Mouse (Mus musculus) layer of hippocampus, adult 2 months (tissue): ENCODE measurements at regions not wholly inside any gene's neighbourhood (a gene's known extent, or its start where the extent isn't known, plus 50 kb on each side); places are given as distances from the start of the nearest gene placed in this dataset.

Source experiments
- DNase-seq, 2 experiments: peaks; one replicate each; pipeline ENCODE4 v3.0.0; 2022; ENCODE audit warnings: low spot score in 2 of 2
- H3K27ac ChIP-seq: fragments of 200-600 bp; 2 replicates; pipeline ENCODE4 v1.8.1; 2022
- H3K4me3 ChIP-seq: fragments of 200-600 bp; 2 replicates; pipeline ENCODE4 v1.8.1; 2022; ENCODE audit warnings: mild to moderate bottlenecking
- CTCF ChIP-seq: fragments of 200-600 bp; conservative IDR thresholded peaks from 2 replicates; pipeline ENCODE4 v1.8.1; 2022; ENCODE audit warnings: antibody characterized with exemption, mild to moderate bottlenecking, moderate library complexity

- Histone ChIP-seq H3K27ac (no peak overlapping the region), H3K4me3 (no peak overlapping the region)
- DNase-seq: no peak
- TF ChIP-seq CTCF: no peak
Observed at GRCm38 (mm10) chr5:46005631-46006030, 148.2 kb upstream of the Lcorl start.

GRCm38 (mm10) chr5:46002011-46002410 is 144.6 kb upstream of the Lcorl start:
- Histone ChIP-seq H3K27ac (no peak overlapping the region), H3K4me3 (no peak overlapping the region)
- no peak for DNase-seq
- no peak for TF ChIP-seq CTCF

GRCm38 (mm10) chr5:45957766-45958165 is 100.4 kb upstream of the Lcorl start:
- Histone ChIP-seq H3K27ac (no peak overlapping the region), H3K4me3 (no peak overlapping the region)
- no peak for TF ChIP-seq CTCF
- peak; percentile 53 to 76 for DNase-seq

DNA sequence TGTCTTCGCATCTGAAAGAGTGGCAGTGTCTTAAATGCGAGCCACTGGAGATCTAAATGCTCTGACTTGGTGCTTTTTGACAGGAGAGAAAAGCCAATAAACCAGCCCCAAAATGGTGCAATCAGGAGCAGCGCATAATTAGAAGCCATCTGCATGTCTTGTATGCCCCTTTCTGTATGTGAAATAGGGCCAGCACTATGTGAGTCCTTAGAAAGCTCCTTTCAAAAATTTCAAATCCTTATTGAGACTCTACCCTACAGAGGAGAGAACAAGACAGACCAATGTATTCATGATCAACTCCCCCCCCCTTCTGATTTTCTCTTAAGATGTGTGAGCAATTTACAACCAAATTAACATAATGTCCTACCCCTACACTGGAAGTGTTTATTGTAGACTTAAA is 86.6 kb upstream of the Lcorl start:
- no peak for TF ChIP-seq CTCF
- H3K4me3 ChIP-seq: no peak overlapping the region
- DNase-seq: no peak
- no peak overlapping the region for H3K27ac ChIP-seq

- no peak for DNase-seq
- no peak overlapping the region for H3K4me3 ChIP-seq
- TF ChIP-seq CTCF: no peak
- no peak overlapping the region for H3K27ac ChIP-seq
Observed at GRCm38 (mm10) chr5:45932970-45933369, 75.6 kb upstream of the Lcorl start.

DNA sequence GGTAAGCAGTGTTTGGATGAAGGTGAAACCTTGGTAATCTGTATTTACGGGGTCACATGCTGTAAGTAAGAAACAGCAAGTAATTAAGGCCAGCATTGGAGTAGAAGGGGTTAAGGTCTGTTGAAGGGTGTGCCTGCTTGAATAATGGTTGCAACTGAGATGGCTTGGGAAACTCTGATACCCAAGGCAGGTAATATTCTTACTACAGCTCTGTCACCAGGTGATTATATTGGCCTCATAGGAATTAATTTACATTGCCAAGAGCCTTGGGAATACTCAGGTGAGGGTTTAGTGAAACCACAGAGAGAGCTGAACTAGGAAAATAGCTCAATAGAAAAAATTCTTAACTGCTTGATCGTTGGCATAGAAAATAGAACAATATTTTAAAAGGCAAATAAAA is 73.8 kb upstream of the Lcorl start:
- no peak for DNase-seq
- TF ChIP-seq CTCF: no peak
- Histone ChIP-seq H3K27ac (no peak overlapping the region), H3K4me3 (no peak overlapping the region)

DNA sequence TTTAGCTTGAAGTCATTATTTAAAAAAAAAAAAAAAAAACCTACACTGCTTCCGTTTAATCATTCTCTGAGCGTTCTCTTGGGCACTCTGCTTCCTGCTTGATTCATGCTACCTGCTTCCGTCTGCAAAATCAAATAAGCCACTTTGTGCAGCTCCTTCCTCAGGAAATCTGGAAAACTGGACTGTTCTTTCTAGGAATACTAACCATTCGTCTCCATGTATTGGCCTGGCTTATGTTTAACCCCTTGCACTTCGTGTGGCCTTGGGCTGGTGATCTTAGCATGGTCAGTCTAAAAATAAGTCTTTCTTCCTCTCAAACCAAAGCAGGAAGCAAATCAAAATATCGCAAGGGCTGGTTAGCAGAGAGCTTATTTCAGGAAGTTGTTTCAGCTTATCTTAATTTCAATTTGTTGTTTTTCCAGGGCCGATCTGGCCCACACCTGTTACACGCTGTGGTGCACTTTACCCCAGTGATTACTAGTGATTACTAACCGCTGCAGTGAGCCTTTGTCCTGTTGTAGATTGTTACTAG is 68.5 kb upstream of the Lcorl start:
- no peak for TF ChIP-seq CTCF
- Histone ChIP-seq H3K27ac (no peak overlapping the region), H3K4me3 (no peak overlapping the region)
- no peak for DNase-seq

- H3K27ac ChIP-seq: no peak overlapping the region
- no peak overlapping the region for H3K4me3 ChIP-seq
- no peak for TF ChIP-seq CTCF
- no peak for DNase-seq
Observed at GRCm38 (mm10) chr5:45923907-45924594, 66.6 kb upstream of the Lcorl start.
